Mouse (Mus musculus): ENCODE results near the gene Itpr2.

The Itpr2 gene

DNA sequence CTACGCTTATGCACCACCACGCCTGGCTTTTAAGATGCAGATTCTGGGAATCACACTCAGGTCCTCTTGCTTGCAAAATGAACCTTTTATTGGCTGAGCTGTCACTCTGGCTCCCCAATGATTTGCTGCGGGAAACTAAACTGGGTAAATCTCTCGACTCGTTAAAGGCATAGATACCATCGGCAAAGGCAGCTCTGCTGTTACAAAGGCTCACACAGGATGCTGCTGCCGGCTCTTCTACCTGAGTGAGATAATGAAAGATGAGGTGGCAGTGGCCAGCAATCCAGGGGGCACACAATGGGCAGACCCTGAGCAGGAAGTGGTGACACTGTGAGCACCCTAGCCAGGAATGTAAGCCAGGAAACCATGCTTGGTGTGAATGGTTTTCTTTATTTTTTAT lies 373.0 kb downstream of the Itpr2 start:
- in situ Hi-C loops (cut with MboI, MseI), result loop anchor here in 1 of 2 experiments (10.0 kb wide), 1 partner anchor 114 kb away; no protein-coding TSS in a partner anchor

DNA sequence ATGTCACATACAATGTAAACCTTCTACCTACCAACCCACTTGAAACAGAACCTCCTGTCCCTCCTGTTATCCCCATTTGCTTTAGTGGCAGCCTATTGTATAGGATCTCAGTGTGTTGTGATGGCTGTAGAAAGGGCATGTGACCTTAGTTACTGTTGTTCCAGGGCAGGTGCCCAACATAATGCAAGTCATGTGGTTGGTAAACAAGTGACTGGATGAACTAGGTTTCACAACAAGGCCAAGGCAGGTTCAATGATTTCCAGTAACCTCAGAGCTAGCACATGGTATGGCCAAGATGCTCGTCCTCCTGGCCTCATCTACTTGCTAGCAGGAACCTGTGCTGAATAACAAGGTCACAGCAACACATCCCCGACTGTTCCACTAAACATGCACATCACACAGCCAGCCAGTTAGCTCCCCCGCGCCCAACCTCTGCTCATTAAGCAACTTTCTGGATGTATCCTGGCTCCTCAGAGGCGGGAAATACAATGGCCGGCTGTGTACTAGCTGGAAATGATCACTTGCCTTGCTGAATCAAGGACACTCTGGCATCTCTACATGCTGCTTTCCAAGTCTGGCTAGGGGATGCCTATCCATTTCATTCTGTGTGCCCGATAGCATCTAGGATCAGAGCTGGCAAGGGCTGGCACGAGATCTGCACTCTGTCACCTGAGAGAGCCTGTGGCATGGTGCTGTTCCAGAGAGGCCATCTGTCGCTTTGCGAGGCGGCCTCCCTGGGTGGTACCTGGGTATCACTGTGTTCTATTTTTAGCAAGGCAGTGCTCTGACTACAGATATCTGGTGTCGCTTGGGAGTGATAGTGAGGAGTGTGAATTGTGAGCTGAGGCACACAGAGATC lies 375.0 kb downstream of the Itpr2 start:
- in situ Hi-C loops (cut with MboI, MseI), result loop anchor here in 1 of 2 experiments (10.0 kb wide), 1 partner anchor 112 kb away; no protein-coding TSS in a partner anchor

DNA sequence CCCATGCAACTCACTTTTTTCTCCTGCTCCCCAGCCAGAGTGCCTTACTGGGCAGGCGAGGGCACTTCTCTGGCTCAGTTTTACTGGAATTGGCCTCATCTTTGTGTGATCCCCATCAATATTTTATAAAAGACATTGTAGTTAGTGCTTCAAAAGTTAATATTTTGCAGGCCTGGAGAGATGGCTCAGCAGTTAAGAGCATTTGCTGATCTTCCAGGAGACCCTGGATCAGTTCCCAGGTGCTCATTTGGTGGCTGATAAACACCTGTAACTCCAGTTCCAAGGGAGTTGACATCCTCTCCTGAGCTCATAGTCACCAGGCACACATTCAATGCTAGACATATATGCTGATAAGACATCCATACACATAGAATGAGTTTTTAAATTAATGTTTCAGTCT lies 376.4 kb downstream of the Itpr2 start:
- in situ Hi-C loops (cut with MboI, MseI), result loop anchor here in 1 of 2 experiments (10.0 kb wide), 1 partner anchor 111 kb away; no protein-coding TSS in a partner anchor

DNA sequence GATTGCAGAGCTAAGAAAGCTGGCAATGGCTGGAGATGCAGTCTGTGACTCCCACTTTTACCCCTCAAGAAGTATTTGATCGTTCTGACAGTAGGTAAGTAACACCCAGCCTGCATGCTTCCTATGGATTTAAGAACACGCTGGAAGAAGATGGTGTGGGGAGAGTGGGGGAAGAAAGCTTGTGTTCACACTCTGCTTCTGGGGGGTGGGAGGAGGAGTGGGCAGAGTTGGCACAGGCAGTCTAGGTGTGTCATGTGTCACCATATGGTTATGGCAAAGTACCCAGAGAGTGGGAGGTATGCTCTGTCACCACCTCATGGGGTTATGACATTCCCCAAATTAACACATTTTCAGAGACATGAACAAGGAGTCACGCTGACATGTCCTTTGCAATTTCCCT lies 377.5 kb downstream of the Itpr2 start:
- in situ Hi-C loops (cut with MboI, MseI), result loop anchor here (10.0 to 25.0 kb wide), 2 partner anchors 110 to 1087 kb away; no protein-coding TSS in a partner anchor

DNA sequence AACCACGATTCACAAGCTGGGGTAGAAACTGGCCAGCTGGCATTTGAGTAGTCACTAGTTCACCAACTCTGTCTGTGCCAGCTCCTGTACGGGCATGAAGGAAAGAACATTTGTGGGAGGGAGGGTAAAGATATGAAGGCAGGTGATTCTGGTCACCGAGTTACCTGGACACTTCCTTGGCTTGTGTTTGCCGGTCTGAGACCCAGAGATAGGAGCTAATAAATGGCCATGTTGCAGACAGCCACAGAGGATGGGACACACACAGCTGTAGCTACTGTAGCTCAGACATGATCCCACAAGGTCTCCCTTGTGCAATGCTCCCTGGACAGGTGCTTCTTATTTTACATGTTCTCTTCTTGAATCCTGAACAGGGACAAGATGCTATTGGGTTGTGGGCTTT lies 378.4 kb downstream of the Itpr2 start:
- in situ Hi-C loops (cut with MboI, MseI), result loop anchor here (10.0 to 25.0 kb wide), 2 partner anchors 109 to 1086 kb away; no protein-coding TSS in a partner anchor

DNA sequence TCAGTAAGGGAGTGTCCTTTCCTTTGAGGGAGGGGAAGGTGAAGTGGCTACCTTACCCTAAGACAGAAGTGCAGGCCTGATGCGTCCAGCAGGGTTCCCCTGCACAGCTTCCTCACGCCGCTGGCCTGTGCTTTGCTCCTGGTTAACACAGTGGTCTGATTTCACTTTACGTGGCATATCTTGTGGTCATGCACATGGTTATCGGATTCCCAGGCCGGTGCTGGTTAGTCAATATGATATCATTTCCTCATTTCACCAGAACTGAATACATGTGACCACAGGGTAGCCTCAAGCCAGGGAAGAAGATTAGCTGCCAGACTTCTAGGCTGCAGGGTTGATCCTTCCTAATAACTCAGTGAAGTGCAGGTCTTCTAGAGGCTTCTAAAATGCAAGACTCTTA lies 381.9 kb downstream of the Itpr2 start:
- in situ Hi-C loops (cut with MboI, MseI), result loop anchor here (10.0 to 25.0 kb wide), 2 partner anchors 105 to 1083 kb away; no protein-coding TSS in a partner anchor

DNA sequence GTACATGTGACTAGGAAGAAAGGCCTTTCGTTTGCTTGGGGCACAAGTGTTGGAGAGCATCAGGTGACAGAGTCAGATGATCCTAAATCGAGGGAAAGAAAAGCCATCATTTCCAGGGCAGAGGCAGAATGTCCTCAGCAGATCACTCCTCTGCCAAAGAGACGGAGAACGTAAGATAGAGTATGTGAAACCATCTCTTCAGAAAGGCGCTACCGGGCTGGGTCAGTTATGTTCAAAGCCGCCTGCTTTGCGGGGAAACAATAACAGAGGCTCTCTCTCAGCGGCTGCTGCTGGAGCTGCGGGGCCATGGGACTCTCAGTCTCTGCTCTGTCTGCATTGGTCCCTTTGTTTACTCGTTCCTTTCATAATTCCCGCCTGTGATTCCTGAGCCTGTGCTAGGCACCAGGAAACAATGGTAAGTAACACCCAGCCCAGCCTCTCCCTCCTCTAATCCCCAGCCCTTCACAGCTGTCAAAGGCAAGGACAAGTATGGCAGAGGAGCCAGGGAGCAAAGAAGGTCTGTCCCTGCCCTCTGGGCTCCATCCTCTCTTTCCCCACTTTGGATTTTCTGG lies 387.2 kb downstream of the Itpr2 start:
- in situ Hi-C loops (cut with MboI, MseI), result loop anchor here in 1 of 2 experiments (25.0 kb wide), 1 partner anchor 1078 kb away; no protein-coding TSS in a partner anchor

DNA sequence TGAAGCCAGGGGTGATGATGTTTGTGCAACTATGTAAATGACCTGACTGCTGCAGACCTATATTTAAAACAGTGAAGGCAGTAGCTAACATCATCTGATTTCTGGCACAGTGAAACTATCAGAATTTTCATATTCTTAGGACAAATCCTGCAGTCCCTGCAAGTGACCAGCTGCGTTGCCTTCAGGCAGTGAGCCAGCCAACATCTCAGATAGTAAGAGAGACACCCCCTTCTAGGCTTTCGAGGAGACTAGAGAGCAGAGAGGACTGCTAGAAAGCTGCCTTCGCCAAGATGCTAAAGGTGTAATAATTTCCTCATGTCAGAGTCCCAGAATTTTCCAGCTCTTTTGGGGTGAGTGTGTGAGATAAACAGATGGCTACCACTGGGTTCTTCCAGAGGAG lies 388.0 kb downstream of the Itpr2 start:
- in situ Hi-C loops (cut with MboI, MseI), result loop anchor here in 1 of 2 experiments (25.0 kb wide), 1 partner anchor 1077 kb away; no protein-coding TSS in a partner anchor

DNA sequence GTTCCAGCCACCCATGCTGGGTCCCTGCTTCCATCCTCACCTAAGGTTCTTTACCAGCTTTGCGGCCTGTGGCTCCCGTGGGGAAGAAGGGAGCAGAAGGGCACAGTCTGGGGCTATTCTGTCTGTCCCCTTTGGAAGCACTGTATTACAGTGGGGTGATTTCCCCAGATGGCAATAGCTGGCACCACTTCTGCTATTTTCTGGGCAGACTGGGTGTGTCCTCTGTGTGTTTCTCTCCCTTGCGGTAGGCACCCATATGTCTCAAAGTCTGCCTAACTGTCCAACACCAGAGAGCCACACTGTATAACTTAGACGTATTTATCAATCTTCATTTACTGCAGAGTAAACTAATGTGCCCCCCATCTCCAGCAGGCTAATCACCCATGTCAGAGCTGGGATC lies 388.9 kb downstream of the Itpr2 start:
- in situ Hi-C loops (cut with MboI, MseI), result loop anchor here in 1 of 2 experiments (25.0 kb wide), 1 partner anchor 1076 kb away; no protein-coding TSS in a partner anchor

DNA sequence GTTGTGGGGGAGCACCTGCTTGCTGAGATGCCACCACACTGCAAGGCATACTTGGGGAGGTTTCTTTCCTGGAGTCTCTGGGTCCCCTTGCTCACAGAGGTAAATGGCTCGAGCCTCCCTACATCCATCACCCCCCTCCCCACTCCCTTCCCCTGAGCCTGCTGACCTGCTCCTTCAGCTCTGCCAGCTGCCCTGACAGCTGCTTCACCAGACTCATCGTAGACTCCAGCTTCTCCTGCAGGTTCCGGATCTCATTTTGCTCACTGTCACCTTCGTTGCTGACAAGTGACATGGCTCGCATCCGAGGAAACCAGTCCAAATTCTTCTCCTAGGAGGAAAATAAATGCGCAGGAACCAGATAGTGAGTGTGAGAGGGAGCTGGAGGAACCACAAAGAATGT lies 389.8 kb downstream of the Itpr2 start:
- in situ Hi-C loops (cut with MboI, MseI), result loop anchor here in 1 of 2 experiments (25.0 kb wide), 1 partner anchor 1075 kb away; no protein-coding TSS in a partner anchor

DNA sequence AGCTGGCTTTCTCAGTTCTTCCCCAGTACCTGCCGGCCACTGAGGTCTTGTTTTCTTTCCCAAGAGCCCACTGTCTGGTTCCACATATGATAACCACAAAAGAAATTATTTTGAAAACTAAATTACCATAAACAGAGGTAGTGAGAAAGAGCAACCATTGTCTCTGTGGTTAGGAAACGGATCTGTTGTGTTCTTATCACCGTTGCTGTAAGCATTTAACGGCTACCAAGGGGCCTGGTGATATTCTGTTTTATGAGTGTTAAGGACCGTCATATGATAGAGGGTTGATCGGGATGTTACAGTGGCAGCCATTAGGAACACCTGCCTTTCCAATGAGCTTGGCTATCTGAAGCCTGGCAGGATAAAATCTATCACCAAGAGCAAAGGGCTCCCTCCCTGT lies 390.2 kb downstream of the Itpr2 start:
- in situ Hi-C loops (cut with MboI, MseI), result loop anchor here in 1 of 2 experiments (25.0 kb wide), 1 partner anchor 1074 kb away; no protein-coding TSS in a partner anchor

DNA sequence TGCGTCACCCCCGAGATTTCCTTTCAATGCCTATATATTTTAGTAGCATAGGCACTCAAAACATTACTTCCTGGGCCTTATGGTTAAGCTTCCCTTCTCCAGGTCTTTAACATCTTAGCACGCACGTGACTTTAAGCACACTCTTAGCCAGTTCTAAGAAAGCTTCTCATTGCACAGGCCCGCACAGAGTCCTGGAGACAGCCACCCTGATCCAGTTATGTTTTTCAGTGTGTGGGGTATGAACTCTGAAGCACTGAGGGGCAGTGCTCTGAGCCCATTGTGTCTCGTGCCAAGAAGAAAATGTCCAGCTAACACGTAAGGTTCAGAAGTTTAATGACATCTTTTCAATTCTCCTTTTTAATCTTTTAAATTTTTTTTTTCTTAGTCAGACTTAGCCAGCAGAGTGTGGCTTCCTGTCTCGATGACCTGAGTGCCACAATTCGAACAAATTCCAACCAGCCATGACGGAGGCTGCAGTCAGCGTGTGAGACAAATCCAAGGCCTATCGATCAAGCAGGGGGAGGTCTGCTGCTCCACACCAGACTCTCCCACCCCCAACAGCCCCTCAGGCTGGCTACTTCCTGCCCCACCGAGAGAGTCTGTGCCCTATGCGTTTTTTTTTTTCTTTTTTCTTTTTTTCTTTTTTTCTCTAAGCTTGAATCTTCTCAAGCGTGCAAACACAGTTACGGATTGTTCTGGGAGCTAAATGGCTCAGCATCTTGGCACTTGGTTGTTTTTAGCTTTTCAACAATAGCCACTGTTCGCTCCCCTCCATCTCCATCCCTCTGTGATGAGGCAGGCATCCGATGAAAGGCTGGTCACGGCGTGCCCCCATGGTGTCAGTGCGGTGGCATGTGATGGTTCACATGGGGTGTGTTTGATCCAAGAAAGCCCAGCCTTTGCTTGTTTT lies 390.9 kb downstream of the Itpr2 start:
- in situ Hi-C loops (cut with MboI, MseI), result loop anchor here in 1 of 2 experiments (25.0 kb wide), 1 partner anchor 1074 kb away; no protein-coding TSS in a partner anchor

DNA sequence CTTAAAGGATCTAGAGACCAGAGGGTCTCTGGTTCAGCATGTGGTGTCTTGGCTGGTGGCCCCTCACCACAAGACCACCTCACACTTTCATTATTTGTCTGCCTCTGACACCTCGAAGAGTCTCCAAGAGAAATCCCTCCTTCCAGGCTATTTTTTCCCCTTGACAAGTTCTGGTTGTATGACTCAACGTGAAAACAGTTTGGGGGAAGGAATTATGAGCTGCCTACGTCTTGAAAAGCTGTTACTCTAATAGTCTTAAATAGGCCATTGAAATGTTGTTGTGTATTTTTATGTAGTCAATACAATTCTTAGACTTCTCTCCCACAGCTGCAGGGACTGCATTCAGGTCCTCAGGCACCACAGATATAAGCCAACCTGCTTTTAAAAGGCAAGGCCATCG lies 391.6 kb downstream of the Itpr2 start:
- in situ Hi-C loops (cut with MboI, MseI), result loop anchor here in 1 of 2 experiments (25.0 kb wide), 1 partner anchor 1073 kb away; no protein-coding TSS in a partner anchor

DNA sequence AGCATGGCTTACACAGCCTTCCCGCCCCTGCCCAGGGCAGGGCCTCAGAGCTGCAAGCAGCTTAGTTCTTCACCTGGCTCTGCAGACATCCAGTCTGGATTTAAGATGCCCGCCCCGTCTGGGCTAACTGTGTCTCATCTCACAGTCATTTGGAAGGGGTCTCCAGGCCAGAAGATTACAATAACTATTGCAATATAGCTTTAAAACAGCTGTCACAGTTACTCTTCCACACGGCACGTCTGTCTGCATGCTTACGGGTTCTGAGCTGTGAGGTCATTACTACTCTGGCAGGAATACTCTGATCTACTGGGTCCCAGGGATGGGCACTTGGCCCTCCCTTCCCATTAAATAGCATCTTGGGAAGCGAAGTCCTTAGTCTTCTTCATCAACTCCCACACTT lies 393.3 kb downstream of the Itpr2 start:
- in situ Hi-C loops (cut with MboI, MseI), result loop anchor here in 1 of 2 experiments (10.0 to 25.0 kb wide), 2 partner anchors 454 to 1071 kb away; no protein-coding TSS in a partner anchor

DNA sequence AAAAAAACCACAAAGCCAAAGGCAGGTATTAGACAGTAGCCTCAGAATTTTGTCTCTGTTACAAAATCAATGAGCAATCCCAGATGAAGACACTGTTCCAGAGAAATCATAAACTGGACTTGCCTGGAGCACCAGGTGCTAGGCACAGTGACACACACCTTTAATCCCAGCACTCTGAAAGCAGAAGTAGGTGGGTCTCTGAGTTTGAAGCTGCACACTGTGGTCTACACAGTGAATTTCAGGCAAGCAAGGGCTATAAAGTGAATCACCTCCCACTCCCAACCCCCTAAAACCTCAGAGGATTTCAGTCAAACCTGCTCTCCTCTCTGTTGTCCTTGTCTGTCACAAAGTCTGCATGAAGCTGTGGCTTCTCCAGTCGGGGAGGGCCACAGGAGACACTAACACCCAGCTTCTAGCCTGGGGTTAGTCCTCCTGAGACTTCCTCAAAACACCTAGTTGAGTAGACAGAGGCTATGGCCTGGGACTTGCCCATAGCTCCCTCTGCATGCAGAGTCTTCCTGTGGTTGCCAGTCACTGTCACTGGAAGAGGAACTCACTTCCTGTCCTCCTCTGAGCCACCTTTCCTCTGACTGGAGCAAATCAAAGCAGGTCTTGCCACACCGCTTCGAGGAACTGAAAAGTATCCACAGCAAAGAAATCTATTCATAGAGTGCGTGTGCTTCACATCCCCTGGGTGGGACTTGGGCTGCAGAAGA lies 394.7 kb downstream of the Itpr2 start:
- in situ Hi-C loops (cut with MboI, MseI), result loop anchor here in 1 of 2 experiments (10.0 to 25.0 kb wide), 2 partner anchors 452 to 1070 kb away; no protein-coding TSS in a partner anchor

DNA sequence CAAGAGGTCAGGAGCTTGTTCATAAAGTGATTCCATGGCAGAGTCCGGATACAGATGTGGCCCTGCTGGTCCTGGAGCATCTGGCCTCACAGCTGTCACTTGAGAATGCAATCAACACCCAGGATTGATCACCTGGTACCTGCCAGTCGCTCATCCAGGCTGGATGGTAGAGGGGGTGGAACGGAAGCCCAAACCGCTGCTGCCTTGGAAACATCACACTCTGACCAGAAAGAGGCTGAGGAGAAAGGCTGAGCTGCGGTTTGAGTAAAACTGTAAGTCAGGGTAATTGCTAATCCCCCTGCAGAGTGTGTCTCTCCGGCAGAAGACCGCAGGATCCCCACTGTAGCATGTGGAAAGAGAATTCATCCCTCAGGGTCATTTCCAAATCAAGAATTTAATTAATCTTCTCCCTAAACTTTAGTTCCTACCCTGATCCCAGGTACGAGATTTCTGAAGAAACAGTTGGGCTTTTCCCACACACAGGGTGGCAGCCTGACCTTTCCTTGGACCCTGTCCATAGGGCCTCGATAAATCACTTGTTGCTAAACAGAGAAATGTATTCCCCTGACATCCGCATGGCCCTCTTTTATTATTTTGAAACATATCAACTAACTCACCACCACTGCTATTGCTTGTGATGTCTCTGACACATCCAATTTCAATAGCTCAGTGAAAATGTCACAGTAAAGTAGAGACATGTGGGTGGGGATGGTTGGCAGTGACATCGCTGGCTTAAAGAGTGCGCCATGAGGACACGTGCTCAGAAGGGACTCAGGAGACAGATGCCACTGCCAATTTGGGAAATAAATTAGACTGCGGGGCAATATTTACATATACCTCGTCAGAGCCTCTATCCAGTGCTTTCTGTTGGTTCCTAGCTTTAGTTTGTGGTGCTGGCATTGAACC lies 418.7 kb downstream of the Itpr2 start:
- in situ Hi-C loops (cut with MboI, MseI), result loop anchor here in 1 of 2 experiments (5.0 to 10.0 kb wide), 2 partner anchors 811 to 1439 kb away; no protein-coding TSS in a partner anchor

DNA sequence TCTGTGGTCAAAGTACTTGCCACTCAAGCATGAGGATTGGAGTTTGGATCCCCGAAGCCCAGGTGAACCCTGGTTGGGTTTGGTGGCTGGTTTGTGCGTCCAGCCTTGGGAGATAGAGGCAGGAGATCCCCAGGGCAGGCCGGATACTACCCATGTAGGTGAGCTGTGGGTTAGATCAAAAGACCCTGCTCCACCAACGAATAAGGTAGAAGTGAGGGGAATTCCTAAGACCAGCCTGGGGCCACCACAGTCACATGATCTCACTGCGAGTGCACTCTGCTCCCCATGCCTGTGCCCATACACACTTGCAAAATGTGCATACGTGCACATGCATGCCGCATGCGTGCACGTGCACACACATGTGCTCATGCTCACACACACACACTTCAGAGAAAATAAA lies 419.5 kb downstream of the Itpr2 start:
- in situ Hi-C loops (cut with MboI, MseI), result loop anchor here in 1 of 2 experiments (5.0 to 10.0 kb wide), 2 partner anchors 810 to 1438 kb away; no protein-coding TSS in a partner anchor

DNA sequence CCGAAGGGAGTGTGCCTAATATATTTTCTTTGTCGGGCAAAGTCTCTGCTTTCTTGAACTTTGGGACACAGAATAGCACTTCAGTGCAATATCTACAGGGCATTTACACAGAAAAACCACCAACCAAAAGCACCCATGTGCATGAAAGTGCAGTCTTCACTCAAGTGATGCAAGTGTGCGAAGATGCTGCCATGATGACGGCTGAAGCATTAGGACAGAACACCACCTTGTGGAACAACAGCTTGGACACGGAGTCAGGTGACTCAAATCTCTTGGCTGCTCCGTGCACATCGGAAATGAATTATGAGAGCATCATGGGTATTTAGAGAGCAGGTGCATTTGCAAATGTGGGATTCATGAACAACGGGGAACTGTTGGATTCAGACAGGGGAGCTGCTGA lies 420.4 kb downstream of the Itpr2 start:
- in situ Hi-C loops (cut with MboI, MseI), result loop anchor here in 1 of 2 experiments (5.0 to 10.0 kb wide), 2 partner anchors 809 to 1437 kb away; no protein-coding TSS in a partner anchor
